Mouse (Mus musculus) adipose tissue, adult 10 weeks (tissue): ENCODE results near the gene Aff4. TPM values are rescaled to one million over a fixed set of nuclear protein-coding genes. Genes with fewer than 3 reads are reported as not detected.

Source experiments
- polyA plus RNA-seq: library from polyadenylated mRNA; stranded (reverse); fragments of 350-450 nt; fragmentation: Illumina TruSeq; extraction: RNeasy Lipid Tissue Mini Kit (QIAGEN cat#74804); gene quantifications from one replicate; pipeline ENCODE4 v1.2.3, GENCODE M21; 2014; ENCODE audit warnings: low read depth, low replicate concordance

Aff4 gene
- polyA plus RNA-seq = 36.5 TPM

DNA sequence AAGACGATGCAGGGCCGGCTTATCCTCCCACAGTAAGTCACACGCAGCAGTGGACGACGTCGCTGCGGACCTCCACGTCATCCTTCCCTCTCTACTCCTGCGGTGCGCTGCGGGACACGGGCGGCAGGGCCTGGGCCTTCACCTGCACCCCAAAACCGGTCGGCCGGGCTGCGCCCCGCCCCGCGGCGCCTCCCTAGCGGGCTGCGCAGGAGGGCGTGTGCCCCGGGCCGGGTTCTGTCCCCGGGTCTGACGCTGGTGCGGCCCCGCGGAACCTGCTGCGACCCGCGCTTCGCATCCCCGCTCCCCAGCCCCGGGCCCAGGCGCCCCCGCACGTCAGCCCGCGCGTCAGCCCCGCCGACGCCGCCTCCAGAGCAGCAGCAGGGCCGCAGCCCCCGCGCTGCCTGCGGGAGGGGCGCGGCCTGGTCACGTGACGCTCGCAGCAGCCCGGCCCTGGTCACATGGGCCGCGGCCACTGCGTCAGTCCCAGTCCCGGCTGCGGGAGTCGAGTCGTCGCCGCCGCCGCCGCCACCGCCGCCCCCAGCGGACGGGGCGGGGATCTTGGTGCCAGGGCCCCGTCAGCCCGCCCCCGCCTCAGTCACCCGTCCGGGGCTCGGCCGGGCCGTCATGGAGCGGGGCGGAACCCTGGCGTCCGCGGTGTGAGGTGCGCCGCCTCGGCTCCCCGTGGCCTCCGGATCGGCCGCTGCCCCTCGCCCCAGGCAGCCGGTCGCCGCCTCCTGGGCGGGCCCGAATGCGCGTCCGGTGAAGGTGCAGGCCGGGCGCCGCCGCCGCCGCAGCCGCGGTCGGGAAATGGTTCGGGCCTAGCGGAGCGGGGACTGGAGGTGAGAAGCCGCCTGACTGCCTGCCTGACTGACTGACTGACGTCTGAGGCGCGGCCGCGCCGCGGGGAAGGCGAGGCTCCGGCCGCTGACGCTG, at the start of gene Aff4:
Gene Aff4 (plus strand): TSS at position 543 of the 933 bp plus-strand sequence.

DNA sequence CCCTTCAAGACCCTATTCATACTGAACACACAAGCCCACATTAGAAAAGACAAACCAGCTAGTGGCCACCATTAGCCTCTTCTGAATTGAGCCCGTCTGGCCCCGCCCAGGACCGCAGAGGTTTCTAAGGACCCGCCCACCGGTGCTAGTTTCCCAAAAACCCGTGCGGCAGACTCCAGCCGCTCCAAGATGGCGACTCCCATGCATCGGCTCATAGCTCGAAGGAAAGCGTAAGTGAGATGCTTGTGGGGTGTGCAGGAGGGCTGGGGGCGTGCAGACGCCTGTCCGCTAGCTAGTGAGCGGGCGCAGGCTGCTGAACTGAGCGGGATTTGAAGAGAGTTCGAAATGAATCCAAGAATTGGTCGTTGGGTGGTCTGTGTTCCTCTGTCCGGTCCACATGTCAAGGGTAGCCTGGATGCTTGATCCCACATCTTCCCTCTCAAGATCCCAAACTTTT, 26.1 kb upstream of the Aff4 start, which contains the start of gene Zcchc10:
Gene Zcchc10 (plus strand): TSS at position 168 of the 457 bp plus-strand sequence.

DNA sequence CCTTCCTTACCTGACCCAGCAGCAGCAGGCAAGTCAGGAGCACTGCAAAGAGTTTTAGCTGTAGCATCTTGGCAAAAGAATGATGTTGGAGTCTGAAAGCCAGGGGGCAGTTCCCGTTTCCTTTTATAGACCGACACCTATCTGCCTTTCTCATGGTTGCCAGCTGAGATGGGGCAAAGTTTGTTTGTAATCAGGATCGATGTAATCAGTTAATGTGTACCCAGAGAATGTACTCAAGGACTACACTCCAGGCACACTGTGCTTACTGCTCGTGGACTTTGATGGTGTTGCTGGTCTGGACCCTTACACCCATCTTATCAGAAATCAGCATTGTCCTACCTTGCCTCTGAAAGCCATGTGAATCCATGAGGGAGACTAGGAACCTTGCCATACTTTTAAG, 72.4 kb downstream of the Aff4 start, which contains the start of gene Leap2:
Gene Leap2 (minus strand): TSS at position 135 of the 400 bp plus-strand sequence.

DNA sequence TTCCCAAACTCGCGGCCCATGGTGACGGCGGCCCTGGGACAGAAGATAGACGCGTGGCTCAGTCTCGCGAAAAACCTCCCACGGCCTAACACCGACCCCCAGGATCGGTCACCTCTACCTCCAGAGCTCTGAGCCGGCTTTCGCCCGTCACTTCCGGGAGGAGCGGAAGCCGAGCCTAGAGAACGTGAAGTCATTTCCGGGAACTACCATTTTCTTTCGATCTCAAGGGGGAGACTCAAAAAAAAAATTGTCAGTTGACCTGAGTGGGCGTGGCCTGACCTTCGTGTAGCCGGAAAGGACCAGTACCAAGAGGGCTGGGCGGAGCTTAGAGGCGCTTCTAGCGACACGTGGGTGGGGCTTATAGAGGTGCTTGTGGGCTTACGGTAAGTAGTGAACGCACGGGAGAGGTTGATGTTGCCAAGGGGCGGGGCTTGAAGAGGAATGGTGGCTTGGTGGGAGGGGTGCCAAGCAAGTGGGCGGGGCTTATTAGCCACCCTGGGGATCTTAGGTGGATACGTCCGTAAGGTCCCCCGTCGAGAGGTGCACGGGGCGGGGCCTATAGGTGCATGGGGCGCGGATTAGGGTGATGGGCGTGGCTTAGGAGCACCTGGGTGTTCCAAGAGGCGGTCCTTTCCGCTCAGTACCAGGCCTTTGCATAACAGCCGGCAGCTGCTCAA, 80.2 kb downstream of the Aff4 start, which contains the start of the genes Uqcrq and Gdf9:
Gene Uqcrq (minus strand): TSS at position 162 of the 677 bp plus-strand sequence.
Gene Gdf9 (plus strand): TSS at position 354 of the 677 bp plus-strand sequence.

DNA sequence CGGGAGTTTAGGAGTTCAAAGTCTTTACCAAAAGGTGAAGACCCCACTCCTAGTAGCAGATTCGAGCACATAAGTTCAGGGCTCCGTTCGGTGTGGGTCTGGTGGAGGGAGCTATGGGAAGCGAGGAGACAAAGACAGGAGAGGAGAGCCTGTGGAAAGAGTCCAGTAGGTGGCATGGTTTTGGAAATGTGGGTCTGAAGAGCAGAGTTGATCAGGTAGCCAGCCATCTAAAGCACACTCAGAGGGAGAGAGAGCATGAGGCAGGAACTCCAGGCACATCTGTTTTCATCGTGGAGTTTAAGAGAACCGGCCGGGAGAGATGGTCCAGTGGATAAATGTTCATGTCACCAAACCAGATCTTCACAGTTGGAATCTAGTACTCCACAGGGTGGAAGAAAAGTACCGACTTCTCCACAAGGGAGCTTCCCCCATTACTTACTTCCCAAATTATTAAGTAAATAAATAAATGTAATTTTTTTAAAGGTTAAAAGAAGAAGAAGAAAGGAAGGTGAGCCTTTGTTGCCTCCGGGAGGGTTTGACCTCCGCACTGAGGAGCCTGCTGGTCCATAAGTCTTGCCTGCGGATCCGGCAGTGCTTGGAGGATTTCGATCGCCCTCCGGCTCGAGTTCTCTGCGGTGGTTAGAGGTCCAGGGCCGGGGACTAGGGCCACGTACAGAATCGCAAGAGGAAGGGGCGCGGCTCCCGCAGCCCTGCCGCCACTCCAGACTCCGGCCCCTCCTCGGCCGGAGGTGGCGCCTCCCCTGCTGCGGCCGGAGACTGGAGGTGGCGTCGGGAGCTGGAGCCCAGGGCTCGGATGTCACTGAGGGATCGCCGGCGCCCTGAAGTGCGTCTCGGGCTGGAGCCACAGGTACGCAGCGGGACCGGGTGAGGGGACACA, 106.1 kb downstream of the Aff4 start, which contains the start of the genes Gm10447 and Shroom1:
Gene Gm10447 (minus strand): TSS at position 637 of the 898 bp plus-strand sequence.
Gene Shroom1 (plus strand): TSS at position 732 of the 898 bp plus-strand sequence.

DNA sequence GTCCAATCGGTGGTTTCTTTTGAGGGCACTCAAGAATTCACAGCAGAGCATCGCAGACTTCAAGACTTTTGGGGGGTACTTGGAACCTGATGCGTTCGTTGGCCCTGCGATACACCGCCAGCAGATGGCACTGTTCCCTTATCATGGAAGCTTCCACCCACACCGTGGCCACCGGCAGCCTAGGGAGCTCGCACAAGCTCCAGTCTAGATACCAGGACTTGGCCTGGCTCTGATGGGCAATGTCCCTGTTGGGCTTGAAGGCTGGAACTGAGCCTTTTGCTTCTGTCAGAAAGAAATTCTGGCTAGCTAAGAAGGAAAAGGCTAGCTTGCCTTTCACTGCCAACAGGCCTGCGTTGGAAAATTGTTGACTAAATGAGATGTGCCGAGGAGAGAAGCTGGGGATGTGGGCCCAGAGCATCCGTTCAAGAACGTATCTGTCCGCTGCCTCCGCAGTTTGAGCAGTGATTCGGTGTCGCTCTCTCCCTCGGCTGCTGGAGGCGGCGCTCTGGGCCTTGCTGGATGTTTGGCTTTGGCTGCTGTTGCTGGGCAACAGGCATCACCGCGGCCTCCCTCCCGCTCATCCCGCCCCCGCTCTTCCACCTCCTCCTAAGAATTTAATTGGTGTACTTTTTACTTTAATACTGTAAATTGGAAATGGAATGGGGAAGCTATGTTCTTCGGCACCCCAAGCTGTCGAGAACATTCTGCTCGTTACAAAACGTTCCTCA, 119.5 kb downstream of the Aff4 start, which contains the start of gene Gm9837:
Gene Gm9837 (minus strand): TSS at position 512 of the 728 bp plus-strand sequence.

Other genes starting within 250 kb of the Aff4 start
- gene Hspa4, start 50.4 kb upstream of the Aff4 start, polyA plus RNA-seq = 106 TPM
- gene Zcchc10, start 26.2 kb upstream of the Aff4 start, polyA plus RNA-seq = 8.2 TPM
- not detected for gene Leap2, start 72.3 kb downstream of the Aff4 start, polyA plus RNA-seq
- 298 TPM for gene Uqcrq, start 80.0 kb downstream of the Aff4 start, polyA plus RNA-seq
- gene Gdf9, start 80.2 kb downstream of the Aff4 start, polyA plus RNA-seq = 1.1 TPM
- gene Gm10447, start 106.3 kb downstream of the Aff4 start, polyA plus RNA-seq = 1.2 TPM
- 7.7 TPM for gene Shroom1, start 106.4 kb downstream of the Aff4 start, polyA plus RNA-seq
- gene Gm9837, start 119.6 kb downstream of the Aff4 start, polyA plus RNA-seq = not detected
- gene Gm9945, start 129.3 kb downstream of the Aff4 start, polyA plus RNA-seq = not detected
- gene Sowaha, start 129.4 kb downstream of the Aff4 start, polyA plus RNA-seq = 0.25 TPM
- 31.8 TPM for gene Sept8, start 168.4 kb downstream of the Aff4 start, polyA plus RNA-seq
- gene Kif3a, start 216.5 kb downstream of the Aff4 start, polyA plus RNA-seq = 13.1 TPM